Mouse (Mus musculus): ENCODE results near the gene Tcirg1.

DNA sequence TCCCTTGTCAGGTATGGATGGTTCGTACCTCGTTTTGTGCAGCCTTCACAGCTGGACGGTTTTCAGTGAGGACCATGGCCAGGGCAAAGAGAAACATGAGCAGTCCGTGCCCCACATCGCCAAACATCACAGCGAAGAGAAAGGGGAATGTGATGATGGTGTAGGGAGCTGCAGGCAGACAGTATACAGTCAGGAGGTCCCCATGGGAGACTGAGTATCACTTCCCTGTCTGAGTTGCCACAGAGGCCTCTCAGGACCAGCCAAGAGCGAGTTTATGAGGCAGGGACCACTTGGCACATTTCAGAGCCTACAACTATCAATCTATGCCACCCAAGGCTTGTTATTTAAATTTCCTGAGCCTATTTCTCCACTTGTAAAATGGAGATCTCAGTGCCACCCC is 8.0 kb downstream of the Tcirg1 start:
- TF ChIP-seq CTCF (IDR thresholded peaks at IDR 0.05; ENCODE audit: control insufficient read depth, insufficient read depth, insufficient read length) (no peak), USF1 (IDR thresholded peaks at IDR 0.05; ENCODE audit: low read depth) (no peak), MAX (IDR thresholded peaks at IDR 0.05) (no peak), CEBPB (IDR thresholded peaks at IDR 0.05; ENCODE audit: low read depth) (no peak)
